Mouse (Mus musculus) lung, embryonic 15.5 days (tissue): ENCODE measurements around the gene Cog6. TPM values are rescaled to one million over a fixed set of nuclear protein-coding genes. Genes with fewer than 3 reads are reported as not detected.

ENCODE experiments used
- ATAC-seq: fragments of 200-750 bp; cut with Nextera tagmentation; 2 replicates; pipeline ENCODE4 v1.8.0; 2017; ENCODE audit warnings: moderate number of reproducible peaks, borderline replicate concordance; ENCODE audit not compliant: low FRiP score, low TSS enrichment; ENCODE audit errors: extremely low read depth
- H3K27ac ChIP-seq: fragments of 300-500 bp; sonication (generic); 2 replicates; pipeline ENCODE4 v1.5.1; 2015; ENCODE audit warnings: moderate library complexity, mild to moderate bottlenecking, inconsistent platforms
- H3K27me3 ChIP-seq: fragments of 300-500 bp; sonication (generic); 2 replicates; pipeline ENCODE4 v1.6.1; 2015; ENCODE audit warnings: inconsistent platforms
- H3K36me3 ChIP-seq: fragments of 300-500 bp; sonication (generic); 2 replicates; pipeline ENCODE4 v1.6.1; 2015; ENCODE audit warnings: inconsistent platforms
- H3K4me1 ChIP-seq: fragments of 300-500 bp; sonication (generic); 2 replicates; pipeline ENCODE4 v1.6.1; 2015; ENCODE audit warnings: inconsistent platforms
- H3K4me2 ChIP-seq: fragments of 300-500 bp; sonication (generic); 2 replicates; pipeline ENCODE4 v1.6.1; 2015; ENCODE audit warnings: inconsistent platforms, mild to moderate bottlenecking, moderate library complexity
- H3K4me3 ChIP-seq: fragments of 300-500 bp; sonication (generic); 2 replicates; pipeline ENCODE4 v1.5.1; 2015; ENCODE audit warnings: mild to moderate bottlenecking, inconsistent platforms
- H3K9ac ChIP-seq: fragments of 300-500 bp; sonication (generic); 2 replicates; pipeline ENCODE4 v1.6.1; 2015; ENCODE audit warnings: inconsistent platforms
- H3K9me3 ChIP-seq: fragments of 300-500 bp; sonication (generic); 2 replicates; pipeline ENCODE4 v1.6.1; 2016; ENCODE audit warnings: inconsistent platforms
- whole genome bisulfite sequencing: fragments of 180-500 bp; shearing (Covaris S2); methylation state at CpG from one replicate; pipeline ENCODE4 v1.1.7; 2015; 5-methylcytosine and 5-hydroxymethylcytosine counted together
- polyA plus RNA-seq: library from polyadenylated mRNA; unstranded; fragments of >200 nt; fragmentation: Nextera tagmentation; extraction: Ambion mirVana; gene quantifications from 2 replicates; pipeline ENCODE4 v1.2.1, GENCODE M21; 2015

The Cog6 gene
- polyA plus RNA-seq: 39.4 and 46.1 TPM in 2 replicates

DNA sequence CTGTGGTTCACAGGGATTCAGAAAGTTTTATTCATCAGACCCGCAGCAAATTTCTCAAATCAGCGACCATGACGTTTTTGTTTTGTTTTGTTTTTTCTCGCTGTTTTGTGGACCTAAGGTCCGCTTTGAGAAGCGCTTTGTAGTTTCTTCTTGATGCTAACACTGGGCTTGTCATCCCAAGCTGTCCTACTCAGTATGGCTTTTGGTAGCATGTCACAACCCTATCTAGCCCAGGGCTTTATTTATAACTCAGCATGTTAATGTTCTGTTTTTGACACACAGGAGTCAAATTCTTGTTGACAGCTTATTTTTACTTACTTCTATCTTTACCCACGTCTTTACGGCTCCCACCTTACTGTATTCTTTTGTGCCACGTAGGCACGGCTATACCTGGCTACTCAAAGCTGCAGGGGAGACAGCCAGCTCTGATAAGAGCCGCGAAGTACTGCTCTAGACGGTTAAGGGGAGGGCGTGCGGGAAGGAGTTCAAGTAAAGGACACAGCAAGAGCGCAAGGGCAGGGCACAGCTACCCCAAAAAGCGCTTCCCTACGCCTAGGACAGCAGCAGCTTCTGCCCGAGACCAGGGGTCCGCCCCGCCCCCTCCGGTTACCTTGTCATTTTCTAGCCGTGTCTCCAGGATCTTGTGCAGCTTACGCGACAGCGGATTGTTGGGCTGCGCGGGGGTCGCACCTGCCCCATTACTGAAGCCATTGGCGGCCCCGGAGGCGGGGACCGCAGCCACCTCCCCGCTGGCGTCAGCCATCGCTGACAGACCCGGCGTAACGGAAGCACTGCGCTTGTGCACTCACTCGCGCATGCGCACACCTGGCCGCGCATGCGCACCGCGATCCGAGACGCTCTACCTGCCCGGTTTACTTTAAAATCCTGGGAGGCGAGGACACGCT is at the start of gene Cog6:
TSS of gene Cog6 (minus strand) at position 802 of the 905 bp plus-strand sequence.
- Histone ChIP-seq H3K4me3 (peak within 1 kb of the TSS; percentile 90), H3K27me3 (no peaks in the 10 kb centered on the region), H3K9ac (peak within 1 kb of the TSS; percentile 81), H3K4me1 (peaks cover 6% of the 10 kb centered on the region), H3K4me2 (peak within 1 kb of the TSS; percentile 73), H3K9me3 (no peaks in the 10 kb centered on the region), H3K27ac (peak within 1 kb of the TSS; percentile 76), H3K36me3 (peaks cover 15% of the 10 kb centered on the region)
- WGBS: 4% methylated on average over 53 of the region's 53 CpGs
- peak; percentile 92 for ATAC-seq

DNA sequence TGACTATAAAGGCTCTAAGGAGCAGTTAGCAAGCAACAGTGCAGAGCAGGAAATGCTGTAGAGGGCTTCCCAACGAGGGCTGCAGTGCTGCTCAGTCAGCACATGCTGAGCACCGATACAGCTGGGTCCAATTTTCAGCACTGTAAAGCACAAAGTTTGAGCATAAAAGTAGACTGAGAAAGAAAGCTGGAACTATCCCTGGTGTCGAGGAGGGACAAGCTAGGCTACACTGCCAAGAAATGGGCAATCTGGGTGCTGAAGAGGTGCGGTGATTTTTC is 49.0 kb upstream of the Cog6 start:
- Histone ChIP-seq H3K4me2 (no peak overlapping the region), H3K4me1 (peaks cover 18% of the 10 kb centered on the region), H3K9me3 (no peaks in the 10 kb centered on the region), H3K36me3 (no peaks in the 10 kb centered on the region), H3K9ac (no peak overlapping the region), H3K4me3 (no peak overlapping the region), H3K27me3 (no peaks in the 10 kb centered on the region), H3K27ac (no peak overlapping the region)
- ATAC-seq: 0 out of 2 replicates have a peak, but pooled peaks have one; percentile 39
- WGBS: 66% methylated on average over 4 of the region's 4 CpGs

DNA sequence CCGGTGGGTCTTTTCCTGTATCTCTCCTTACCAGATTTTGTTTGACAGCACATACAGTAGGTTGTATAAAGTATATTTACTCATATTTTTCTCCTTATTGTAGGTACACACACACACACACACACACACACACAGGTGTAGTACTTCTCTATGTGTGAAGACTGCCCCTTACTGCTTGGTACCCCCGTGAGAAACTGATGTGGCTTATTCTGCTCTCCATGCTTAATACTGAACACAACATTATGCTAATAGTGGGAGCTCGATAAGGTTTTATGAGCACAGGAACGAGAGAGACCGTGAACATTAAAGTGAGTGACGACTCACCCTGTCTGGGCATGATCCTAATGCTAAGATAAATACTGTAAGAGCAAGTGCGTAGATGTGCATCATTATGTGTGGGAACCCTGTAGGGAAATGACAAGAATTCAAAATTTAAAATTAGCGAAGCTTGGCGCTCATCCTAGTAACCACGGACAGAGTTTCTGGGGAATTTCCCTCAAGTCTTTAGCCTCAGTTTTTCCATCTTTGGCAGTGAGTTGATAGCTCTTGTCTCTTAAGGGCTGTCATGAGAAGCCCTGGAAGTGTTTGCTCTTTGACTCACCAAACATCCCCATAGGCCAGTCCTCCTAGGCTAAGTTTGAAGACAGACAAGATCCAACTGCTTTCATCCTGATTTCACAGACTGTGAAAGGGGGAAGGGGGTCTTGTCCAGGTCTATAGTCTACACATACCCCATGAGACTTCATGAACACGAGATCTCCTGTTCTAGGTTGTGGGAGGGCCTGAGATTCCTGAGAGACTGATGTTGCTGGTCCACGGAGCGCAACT is 48.4 kb upstream of the Cog6 start:
- Histone ChIP-seq H3K9ac (no peak overlapping the region), H3K27ac (no peak overlapping the region), H3K4me2 (no peak overlapping the region), H3K4me3 (no peak overlapping the region), H3K9me3 (no peaks in the 10 kb centered on the region), H3K36me3 (no peaks in the 10 kb centered on the region), H3K27me3 (no peaks in the 10 kb centered on the region), H3K4me1 (peaks cover 23% of the 10 kb centered on the region)
- WGBS: 73% methylated on average over 13 of the region's 13 CpGs
- ATAC-seq: no peak

GRCm38 (mm10) chr3:53063423-53064147 is 46.5 kb upstream of the Cog6 start:
- H3K27me3 ChIP-seq: no peaks in the 10 kb centered on the region
- no peak overlapping the region for H3K4me3 ChIP-seq
- H3K36me3 ChIP-seq: no peaks in the 10 kb centered on the region
- WGBS: 38% methylated on average over 13 of the region's 13 CpGs
- H3K9ac ChIP-seq: no peak overlapping the region
- peaks cover 41% of the 10 kb centered on the region for H3K4me1 ChIP-seq
- ATAC-seq: 0 out of 2 replicates have a peak, but pooled peaks have one; percentile 36
- no peaks in the 10 kb centered on the region for H3K9me3 ChIP-seq
- H3K27ac ChIP-seq: no peak overlapping the region
- H3K4me2 ChIP-seq: peak overlapping the region; percentile 9; the same call in 1 of the 2 replicates

GRCm38 (mm10) chr3:53059959-53060358 is 42.9 kb upstream of the Cog6 start:
- Histone ChIP-seq H3K27me3 (no peaks in the 10 kb centered on the region), H3K9ac (no peak overlapping the region), H3K27ac (peak overlapping the region; percentile 77), H3K4me3 (no peak overlapping the region), H3K4me1 (peaks cover 58% of the 10 kb centered on the region), H3K4me2 (no peak overlapping the region), H3K36me3 (no peaks in the 10 kb centered on the region), H3K9me3 (no peaks in the 10 kb centered on the region)
- ATAC-seq: peak; percentile 72; the same call in 1 of the 2 replicates
- WGBS: 33% methylated on average over 2 of the region's 2 CpGs

- Histone ChIP-seq H3K27me3 (no peaks in the 10 kb centered on the region), H3K9ac (no peak overlapping the region), H3K9me3 (no peaks in the 10 kb centered on the region), H3K4me2 (no peak overlapping the region), H3K27ac (no peak overlapping the region), H3K4me3 (no peak overlapping the region), H3K36me3 (no peaks in the 10 kb centered on the region), H3K4me1 (peaks cover 53% of the 10 kb centered on the region)
- ATAC-seq: peak; percentile 36; the same call in 1 of the 2 replicates
- WGBS: 40% methylated on average over 10 of the region's 10 CpGs
Measured at GRCm38 (mm10) chr3:53056430-53056829, 39.4 kb upstream of the Cog6 start.

- no peak for ATAC-seq
- Histone ChIP-seq H3K9me3 (no peaks in the 10 kb centered on the region), H3K4me2 (no peak overlapping the region), H3K36me3 (no peaks in the 10 kb centered on the region), H3K27ac (no peak overlapping the region), H3K4me1 (peaks cover 21% of the 10 kb centered on the region), H3K27me3 (no peaks in the 10 kb centered on the region), H3K9ac (no peak overlapping the region), H3K4me3 (no peak overlapping the region)
- 50% methylated on average over 8 of the region's 8 CpGs for WGBS
Measured at GRCm38 (mm10) chr3:53052385-53052784, 35.3 kb upstream of the Cog6 start.

DNA sequence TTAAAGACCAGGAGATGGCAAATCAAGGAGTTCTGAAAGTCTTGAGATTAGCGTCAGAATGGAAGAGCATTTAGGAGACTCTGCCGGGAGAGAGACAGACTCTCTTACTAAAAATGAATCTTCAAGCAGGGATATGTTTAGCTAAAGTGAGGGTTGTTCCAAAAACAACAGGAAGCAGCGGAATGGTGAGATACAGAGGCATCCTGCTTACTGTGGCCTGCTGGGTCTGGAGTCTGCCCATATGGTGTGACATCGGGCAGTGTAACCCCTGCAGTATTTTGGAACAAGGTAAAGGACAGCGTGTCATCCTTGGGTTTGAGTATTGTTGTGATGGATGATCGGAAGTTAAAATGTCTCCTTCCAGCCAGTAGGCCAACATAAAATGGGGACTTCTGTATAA is 29.3 kb upstream of the Cog6 start:
- Histone ChIP-seq H3K4me1 (peaks cover 36% of the 10 kb centered on the region), H3K4me2 (peak overlapping the region; percentile 1; the same call in 1 of the 2 replicates), H3K9me3 (no peaks in the 10 kb centered on the region), H3K27ac (no peak overlapping the region), H3K36me3 (no peaks in the 10 kb centered on the region), H3K9ac (no peak overlapping the region), H3K27me3 (no peaks in the 10 kb centered on the region), H3K4me3 (no peak overlapping the region)
- 54% methylated on average over 6 of the region's 6 CpGs for WGBS
- ATAC-seq: no peak

DNA sequence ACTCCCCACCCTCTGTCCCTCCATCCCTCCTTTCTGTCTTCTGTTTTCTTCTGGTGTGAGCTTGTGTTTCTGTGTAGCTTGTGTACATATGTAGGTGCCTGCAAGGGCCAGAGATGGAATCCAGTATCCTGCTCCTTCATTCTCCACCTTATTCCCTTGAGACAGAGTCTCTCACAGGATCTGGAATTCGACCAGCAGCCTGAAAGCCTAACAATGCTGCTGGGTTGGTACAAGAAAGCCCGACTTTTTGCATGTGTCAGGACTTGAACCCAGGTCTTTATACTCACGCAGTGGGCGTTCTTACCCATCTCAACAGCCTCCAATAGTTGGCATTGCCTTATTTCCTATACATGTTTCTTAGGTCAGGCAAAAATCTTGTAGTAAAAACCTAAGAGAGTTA is 28.7 kb upstream of the Cog6 start:
- Histone ChIP-seq H3K4me2 (peak overlapping the region; percentile 20; the same call in 1 of the 2 replicates), H3K36me3 (no peaks in the 10 kb centered on the region), H3K9me3 (no peaks in the 10 kb centered on the region), H3K27ac (0 out of 2 replicates have a peak overlapping the region, but pooled peaks have one; percentile 10), H3K4me3 (no peak overlapping the region), H3K27me3 (no peaks in the 10 kb centered on the region), H3K4me1 (peaks cover 40% of the 10 kb centered on the region), H3K9ac (no peak overlapping the region)
- 86% methylated on average over 4 of the region's 4 CpGs for WGBS
- ATAC-seq: no peak

DNA sequence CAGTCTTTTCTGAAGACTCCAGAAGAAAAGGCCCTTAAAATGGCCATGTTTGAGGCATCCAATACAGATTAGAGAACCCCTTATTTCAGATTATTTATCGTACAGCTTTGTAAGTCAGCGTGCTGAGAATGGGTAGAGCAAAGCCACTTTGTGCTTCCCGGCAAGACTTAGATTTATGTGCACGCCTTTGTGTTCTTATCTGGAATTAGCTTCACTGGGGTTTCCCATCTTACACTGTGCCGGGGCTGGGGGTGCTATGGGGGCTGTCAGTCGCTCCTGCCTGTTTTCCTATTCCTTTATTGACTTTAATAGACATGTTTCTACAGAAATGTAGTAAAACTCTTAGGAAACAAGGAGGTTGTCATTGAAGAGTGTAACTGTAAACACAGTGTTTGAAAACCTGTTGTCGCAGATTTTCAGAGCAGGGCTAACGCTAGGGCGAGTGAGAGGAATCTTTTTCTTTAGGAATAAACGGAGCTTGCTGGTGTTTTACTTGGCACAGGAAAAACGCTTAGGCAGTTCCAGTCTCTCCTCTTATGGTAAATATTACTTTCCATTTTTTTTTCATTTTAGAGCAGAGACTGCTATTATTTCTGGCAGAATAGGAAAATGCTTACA is 27.8 kb upstream of the Cog6 start:
- H3K4me3 ChIP-seq: peak overlapping the region; percentile 26
- no peak overlapping the region for H3K9ac ChIP-seq
- H3K4me2 ChIP-seq: peak overlapping the region; percentile 46
- H3K4me1 ChIP-seq: peaks cover 47% of the 10 kb centered on the region
- no peaks in the 10 kb centered on the region for H3K27me3 ChIP-seq
- ATAC-seq: no peak
- no peaks in the 10 kb centered on the region for H3K9me3 ChIP-seq
- H3K36me3 ChIP-seq: no peaks in the 10 kb centered on the region
- H3K27ac ChIP-seq: peak overlapping the region; percentile 79
- WGBS: 22% methylated on average over 11 of the region's 11 CpGs

- Histone ChIP-seq H3K27me3 (no peaks in the 10 kb centered on the region), H3K27ac (peak overlapping the region; percentile 79), H3K9ac (no peak overlapping the region), H3K4me1 (peaks cover 47% of the 10 kb centered on the region), H3K4me3 (peak overlapping the region; percentile 26), H3K36me3 (no peaks in the 10 kb centered on the region), H3K4me2 (peak overlapping the region; percentile 46), H3K9me3 (no peaks in the 10 kb centered on the region)
- WGBS: 26% methylated on average over 7 of the region's 7 CpGs
- peak; percentile 71; the same call in 1 of the 2 replicates for ATAC-seq
Measured at GRCm38 (mm10) chr3:53044238-53044637, 27.2 kb upstream of the Cog6 start.
